Mouse (Mus musculus): ENCODE data around the gene Enc1.

- no peak for TF ChIP-seq POLR2A (IDR thresholded peaks at IDR 0.05; ENCODE audit: borderline replicate concordance, control insufficient read depth, low read depth, low read length)
- TF ChIP-seq CTCF (IDR thresholded peaks at IDR 0.05; ENCODE audit: control insufficient read depth, insufficient read depth, low read length) = no peak
Measured at GRCm38 (mm10) chr13:97223856-97224255, 17.0 kb upstream of the Enc1 start.

All from bone marrow, adult 2 months (tissue).